Mouse (Mus musculus) intestine, postnatal 0 days (tissue): ENCODE data around the gene Mpo. TPM values are rescaled to one million over a fixed set of nuclear protein-coding genes. Genes with fewer than 3 reads are reported as not detected.
A peak's percentile ranks its signal among the peaks of the same experiment; 100 is the strongest.

ENCODE experiments used
- ATAC-seq: fragments of 200-750 bp; cut with Nextera tagmentation; 2 replicates; pipeline ENCODE4 v1.8.0; 2017; ENCODE audit warnings: mild to moderate bottlenecking, moderate TSS enrichment, moderate library complexity
- H3K27ac ChIP-seq: fragments of 300-500 bp; sonication (generic); 2 replicates; pipeline ENCODE4 v1.5.1; 2014; ENCODE audit warnings: mild to moderate bottlenecking, low read depth, low read length, moderate library complexity
- H3K27me3 ChIP-seq: fragments of 300-500 bp; sonication (generic); replicated peaks from 2 replicates; pipeline ENCODE4 v1.6.1; 2014; ENCODE audit warnings: low read length, mixed read lengths; ENCODE audit not compliant: control insufficient read depth, insufficient read depth
- H3K36me3 ChIP-seq: fragments of 300-500 bp; sonication (generic); 2 replicates; pipeline ENCODE4 v1.6.1; 2014; ENCODE audit warnings: mild to moderate bottlenecking, moderate library complexity; ENCODE audit not compliant: control insufficient read depth, insufficient read depth
- H3K4me1 ChIP-seq: fragments of 300-500 bp; sonication (generic); replicated peaks from 2 replicates; pipeline ENCODE4 v1.6.1; 2014; ENCODE audit warnings: antibody characterized with exemption, low read length, mixed read lengths; ENCODE audit not compliant: control insufficient read depth, insufficient read depth
- H3K4me2 ChIP-seq: fragments of 300-500 bp; sonication (generic); replicated peaks from 2 replicates; pipeline ENCODE4 v1.6.1; 2014; ENCODE audit warnings: low read depth, mild to moderate bottlenecking, moderate library complexity
- H3K4me3 ChIP-seq: fragments of 300-500 bp; sonication (generic); 2 replicates; pipeline ENCODE4 v1.5.1; 2014; ENCODE audit warnings: low read depth, low read length
- H3K9ac ChIP-seq: fragments of 300-500 bp; sonication (generic); 2 replicates; pipeline ENCODE4 v1.6.1; 2014; ENCODE audit warnings: mild to moderate bottlenecking, low read depth, low read length
- H3K9me3 ChIP-seq: fragments of 300-500 bp; sonication (generic); 2 replicates; pipeline ENCODE4 v1.6.1; 2016; ENCODE audit warnings: mixed run types; ENCODE audit not compliant: control insufficient read depth
- CTCF ChIP-seq: sonication (generic); IDR thresholded peaks from 2 replicates; pipeline ENCODE4 v1.5.1; 2016; ENCODE audit warnings: low read depth, mild to moderate bottlenecking, control low read depth, antibody characterized with exemption, moderate library complexity
- WGBS: fragments of 180-500 bp; shearing (Covaris S2); extraction: QIAGEN DNeasy Blood & Tissue Kit; methylation state at CpG from one replicate; pipeline ENCODE4 v1.1.7; 2014; 5-methylcytosine and 5-hydroxymethylcytosine counted together
- polyA plus RNA-seq: library from polyadenylated mRNA; unstranded; fragments of >200 nt; fragmentation: Nextera tagmentation; extraction: Ambion mirVana; gene quantifications from 2 replicates; pipeline ENCODE4 v1.2.1, GENCODE M21; 2015

The Mpo gene
- polyA plus RNA-seq, 1 experiment from 2014 or later: 0.12 TPM

DNA sequence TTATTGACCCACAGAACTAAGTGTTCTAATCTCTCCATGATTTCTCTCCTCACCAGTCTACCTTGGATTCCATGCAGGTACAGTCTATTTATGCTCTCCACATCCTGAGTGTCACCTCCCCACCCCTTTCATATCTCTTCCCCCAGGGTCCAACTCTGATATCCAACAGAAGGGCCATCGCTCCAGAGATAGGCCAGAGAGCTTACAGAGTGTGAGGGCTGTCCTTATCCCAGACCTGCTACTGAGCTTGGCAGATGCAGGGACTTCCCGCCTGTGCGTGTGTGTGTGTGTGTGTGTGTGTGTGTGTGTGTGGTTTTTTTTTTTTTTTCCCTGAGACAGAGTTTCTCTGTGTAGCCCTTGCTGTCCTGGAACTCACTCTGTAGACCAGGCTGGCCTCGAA, 24.6 kb upstream of the Mpo start:
- H3K9me3 ChIP-seq: no peaks in the 10 kb centered on the region
- no peak for TF ChIP-seq CTCF
- no peak overlapping the region for H3K9ac ChIP-seq
- H3K4me3 ChIP-seq: no peak overlapping the region
- H3K4me1 ChIP-seq: no peaks in the 10 kb centered on the region
- H3K36me3 ChIP-seq: no peaks in the 10 kb centered on the region
- peaks cover 17% of the 10 kb centered on the region for H3K27me3 ChIP-seq
- no peak for ATAC-seq
- H3K27ac ChIP-seq: no peak overlapping the region
- H3K4me2 ChIP-seq: no peak overlapping the region
- 81% methylated on average over 4 of the region's 4 CpGs for WGBS

DNA sequence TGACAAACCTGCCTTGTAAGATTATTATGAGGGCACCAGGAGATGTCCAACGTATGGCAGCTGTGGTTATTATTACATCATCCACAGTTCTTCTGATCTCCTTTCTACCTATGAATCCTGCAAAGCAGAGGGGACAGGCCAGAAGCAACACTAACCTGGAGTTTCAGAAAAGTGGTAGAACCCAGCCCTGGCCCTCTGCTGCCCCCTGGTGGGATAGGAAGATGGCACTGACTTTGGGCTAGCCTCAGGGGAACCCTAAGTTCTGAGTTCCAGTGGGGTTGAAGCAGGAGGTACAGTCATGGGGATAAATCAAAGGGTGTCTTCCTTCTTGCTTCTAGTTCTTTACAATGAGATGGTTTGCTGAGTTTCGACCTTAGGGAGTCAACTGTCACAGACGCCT, 22.4 kb upstream of the Mpo start:
- H3K27me3 ChIP-seq: no peaks in the 10 kb centered on the region
- H3K36me3 ChIP-seq: no peaks in the 10 kb centered on the region
- no peak overlapping the region for H3K27ac ChIP-seq
- peak; percentile 96 for TF ChIP-seq CTCF
- ATAC-seq: 0 out of 2 replicates have a peak, but pooled peaks have one; percentile 40
- H3K4me3 ChIP-seq: no peak overlapping the region
- no peak overlapping the region for H3K9ac ChIP-seq
- WGBS: 49% methylated on average over 3 of the region's 3 CpGs
- H3K4me1 ChIP-seq: no peaks in the 10 kb centered on the region
- H3K9me3 ChIP-seq: no peaks in the 10 kb centered on the region
- H3K4me2 ChIP-seq: no peak overlapping the region

DNA sequence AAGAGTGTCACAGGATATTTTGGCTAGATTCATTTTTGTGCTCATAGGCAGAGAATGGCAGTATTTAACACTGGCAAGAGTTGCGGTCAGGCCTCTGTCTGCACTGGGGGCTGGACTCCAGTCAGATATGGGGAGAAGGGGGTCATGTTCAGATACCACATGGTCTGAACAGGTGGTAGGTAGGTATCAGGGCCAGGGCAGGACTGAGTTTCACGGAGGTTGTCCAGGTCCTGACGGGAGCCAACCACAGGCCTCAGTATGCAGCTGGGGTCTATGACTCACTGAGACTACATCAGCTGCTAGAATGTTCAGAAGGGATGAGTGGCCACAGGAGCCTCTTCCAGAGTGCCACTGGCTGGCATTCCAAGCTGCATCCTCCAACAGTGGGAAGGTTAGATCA, 21.0 kb upstream of the Mpo start:
- H3K4me2 ChIP-seq: no peak overlapping the region
- H3K36me3 ChIP-seq: no peaks in the 10 kb centered on the region
- no peaks in the 10 kb centered on the region for H3K4me1 ChIP-seq
- no peak overlapping the region for H3K27ac ChIP-seq
- no peaks in the 10 kb centered on the region for H3K27me3 ChIP-seq
- H3K9me3 ChIP-seq: no peaks in the 10 kb centered on the region
- ATAC-seq: no peak
- 80% methylated on average over 3 of the region's 3 CpGs for WGBS
- H3K4me3 ChIP-seq: no peak overlapping the region
- H3K9ac ChIP-seq: no peak overlapping the region
- TF ChIP-seq CTCF: no peak

DNA sequence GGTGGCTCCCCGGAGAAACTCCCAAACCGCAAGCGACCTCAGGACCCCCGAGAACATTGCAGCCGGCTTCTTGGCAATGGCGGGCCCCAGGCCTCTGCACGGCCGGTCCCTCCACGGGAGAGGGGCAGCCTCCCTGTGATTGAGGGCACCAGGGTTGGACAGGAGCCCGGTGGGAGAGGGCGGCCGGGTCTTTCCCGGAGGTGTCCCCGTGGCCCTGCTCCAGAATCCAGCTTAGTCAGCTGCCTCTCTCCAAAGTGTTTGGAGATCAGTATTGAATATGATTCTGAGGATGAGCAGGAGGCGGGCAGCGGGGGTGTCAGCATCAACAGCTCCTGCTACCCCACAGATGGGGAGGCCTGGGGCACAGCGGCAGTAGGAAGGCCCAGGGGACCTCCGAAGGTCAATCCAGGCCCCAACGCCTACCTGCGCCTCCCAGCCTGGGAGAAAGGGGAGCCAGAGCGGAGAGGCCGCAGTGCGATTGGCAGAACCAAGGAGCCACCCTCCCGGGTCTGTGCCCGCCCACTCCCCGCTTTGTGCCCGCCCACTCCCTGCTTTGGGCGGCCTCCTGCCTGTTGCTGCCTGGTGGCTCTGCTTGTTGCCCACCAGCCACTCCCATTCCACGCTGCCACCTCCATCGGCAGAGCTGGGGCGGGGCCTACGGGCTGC, 15.1 kb upstream of the Mpo start:
- Histone ChIP-seq H3K36me3 (no peaks in the 10 kb centered on the region), H3K27me3 (no peaks in the 10 kb centered on the region; the same call in 1 of the 2 replicates), H3K9me3 (no peaks in the 10 kb centered on the region), H3K4me3 (peak overlapping the region; percentile 35), H3K4me1 (peaks cover 4% of the 10 kb centered on the region; the same call in 1 of the 2 replicates), H3K4me2 (peak overlapping the region; percentile 71), H3K27ac (no peak overlapping the region), H3K9ac (peak overlapping the region; percentile 55; the same call in 1 of the 2 replicates)
- ATAC-seq: peak; percentile 71
- TF ChIP-seq CTCF: no peak
- 10% methylated on average over 31 of the region's 32 CpGs for WGBS

DNA sequence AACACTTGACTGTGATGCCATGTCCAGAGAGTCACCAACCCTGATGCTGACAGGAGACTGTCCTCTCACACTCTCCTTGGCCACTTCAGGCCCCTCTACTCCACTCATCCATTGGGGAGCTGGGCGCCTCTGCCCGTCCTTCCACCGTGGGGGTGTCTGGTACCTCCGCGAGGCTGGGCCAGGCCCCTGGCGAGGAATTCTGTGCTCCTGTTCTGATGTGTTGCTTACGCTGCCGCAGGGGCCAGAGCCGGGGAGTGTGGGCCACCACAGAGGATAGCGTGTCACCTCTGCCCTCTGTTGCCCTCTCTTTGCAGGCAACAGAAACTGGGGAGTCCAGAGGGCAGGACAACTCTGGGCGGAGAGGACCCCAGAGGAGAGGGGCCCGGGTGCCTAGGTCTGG, 14.5 kb upstream of the Mpo start:
- peak overlapping the region; percentile 71 for H3K4me2 ChIP-seq
- H3K9me3 ChIP-seq: no peaks in the 10 kb centered on the region
- H3K27ac ChIP-seq: no peak overlapping the region
- H3K36me3 ChIP-seq: no peaks in the 10 kb centered on the region
- no peak overlapping the region for H3K9ac ChIP-seq
- no peak for TF ChIP-seq CTCF
- 36% methylated on average over 12 of the region's 12 CpGs for WGBS
- peak overlapping the region; percentile 35 for H3K4me3 ChIP-seq
- ATAC-seq: no peak
- no peaks in the 10 kb centered on the region; the same call in 1 of the 2 replicates for H3K27me3 ChIP-seq
- peaks cover 4% of the 10 kb centered on the region; the same call in 1 of the 2 replicates for H3K4me1 ChIP-seq

DNA sequence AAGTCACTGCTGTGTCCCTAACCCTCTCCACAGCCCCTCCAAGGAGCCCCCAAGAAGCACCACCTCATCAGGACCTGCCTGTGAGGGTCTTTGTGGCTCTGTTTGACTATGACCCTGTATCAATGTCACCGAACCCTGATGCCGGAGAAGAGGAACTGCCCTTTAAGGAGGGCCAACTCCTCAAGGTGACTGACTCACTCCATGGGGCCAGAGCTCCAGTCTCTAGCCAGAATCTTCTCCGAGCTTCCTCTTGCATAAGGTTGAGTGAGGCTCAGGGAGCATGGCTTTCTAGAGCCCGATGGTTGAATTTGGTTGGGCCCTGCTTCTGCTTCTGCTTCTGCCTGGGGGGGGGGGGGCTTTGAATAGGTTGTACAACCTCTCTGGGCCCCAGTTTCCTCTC, 14.0 kb upstream of the Mpo start:
- WGBS: 82% methylated on average over 4 of the region's 4 CpGs
- no peaks in the 10 kb centered on the region; the same call in 1 of the 2 replicates for H3K27me3 ChIP-seq
- no peak overlapping the region for H3K9ac ChIP-seq
- peaks cover 4% of the 10 kb centered on the region; the same call in 1 of the 2 replicates for H3K4me1 ChIP-seq
- no peak for TF ChIP-seq CTCF
- ATAC-seq: no peak
- no peaks in the 10 kb centered on the region for H3K36me3 ChIP-seq
- H3K9me3 ChIP-seq: no peaks in the 10 kb centered on the region
- H3K4me3 ChIP-seq: no peak overlapping the region
- H3K27ac ChIP-seq: no peak overlapping the region
- H3K4me2 ChIP-seq: no peak overlapping the region

DNA sequence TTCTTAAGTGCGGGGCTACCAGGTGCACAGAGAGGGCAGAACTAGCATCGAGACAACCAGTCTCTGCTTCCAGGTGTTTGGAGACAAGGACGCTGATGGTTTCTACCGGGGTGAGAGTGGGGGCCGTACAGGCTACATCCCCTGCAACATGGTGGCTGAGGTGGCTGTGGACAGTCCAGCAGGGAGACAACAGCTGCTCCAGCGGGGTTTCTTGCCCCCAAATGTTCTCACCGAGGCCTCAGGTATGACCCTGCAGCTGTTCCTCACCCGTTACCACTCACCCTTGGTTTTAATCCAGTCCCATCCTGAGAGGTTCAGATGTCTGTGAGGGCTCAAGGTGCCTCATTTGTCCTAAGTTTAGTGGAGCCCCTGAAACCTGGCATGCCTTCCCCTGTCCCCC, 13.3 kb upstream of the Mpo start:
- no peaks in the 10 kb centered on the region; the same call in 1 of the 2 replicates for H3K27me3 ChIP-seq
- no peak overlapping the region for H3K27ac ChIP-seq
- 84% methylated on average over 8 of the region's 8 CpGs for WGBS
- H3K4me2 ChIP-seq: no peak overlapping the region
- ATAC-seq: no peak
- H3K9ac ChIP-seq: no peak overlapping the region
- H3K4me1 ChIP-seq: peaks cover 4% of the 10 kb centered on the region; the same call in 1 of the 2 replicates
- TF ChIP-seq CTCF: no peak
- H3K9me3 ChIP-seq: no peaks in the 10 kb centered on the region
- H3K36me3 ChIP-seq: no peaks in the 10 kb centered on the region
- no peak overlapping the region for H3K4me3 ChIP-seq
